Mouse (Mus musculus) duodenum, adult 2 months (tissue): ENCODE data around the gene Cryba4. TPM values are rescaled to one million over a fixed set of nuclear protein-coding genes. Genes with fewer than 3 reads are reported as not detected.

Experiments used
- polyA plus RNA-seq: library from polyadenylated mRNA; depleted of rRNA; stranded (reverse); fragments of >200 nt; gene quantifications from 2 replicates; pipeline ENCODE4 v1.2.3, GENCODE M21; 2012; ENCODE audit warnings: low replicate concordance; rRNA removed

Cryba4 gene
- polyA plus RNA-seq = 2.2 and 3.1 TPM in 2 replicates

GRCm38 (mm10) chr5:112252400-112252799 is at the start of gene Cryba4:
Gene Cryba4, minus strand, starts transcription at chr5:112252518.

GRCm38 (mm10) chr5:112276267-112276873 is 24.1 kb upstream of the Cryba4 start, which contains the start of gene Tpst2:
Gene Tpst2, plus strand, starts transcription at chr5:112276691.

GRCm38 (mm10) chr5:112255426-112255825 is 3.1 kb upstream of the Cryba4 start, which contains the start of gene Crybb1:
Gene Crybb1, plus strand, starts transcription at chr5:112255815.

Other genes with a start within 250 kb of the Cryba4 start
- 0.21 TPM in 1 of 2 replicates, not detected in the other for gene Crybb1, start 3.3 kb upstream of the Cryba4 start, polyA plus RNA-seq
- gene Tpst2, start 24.2 kb upstream of the Cryba4 start, polyA plus RNA-seq = 27.8 and 28.0 TPM in 2 replicates
- gene Tfip11, start 73.8 kb upstream of the Cryba4 start, polyA plus RNA-seq = 19.8 and 26.8 TPM in 2 replicates
- 24.5 and 29.5 TPM in 2 replicates for gene Srrd, start 90.5 kb upstream of the Cryba4 start, polyA plus RNA-seq
- gene Hps4, start 90.6 kb upstream of the Cryba4 start, polyA plus RNA-seq = 47.3 and 61.3 TPM in 2 replicates
- 0.05 TPM in 1 of 2 replicates, not detected in the other for gene Gm6583, start 103.5 kb upstream of the Cryba4 start, polyA plus RNA-seq
- gene Asphd2, start 142.3 kb upstream of the Cryba4 start, polyA plus RNA-seq = 2.2 and 3.0 TPM in 2 replicates
- not detected in 2 replicates for gene Gm6588, start 196.9 kb upstream of the Cryba4 start, polyA plus RNA-seq